Mouse (Mus musculus) lung, postnatal 0 days (tissue): ENCODE measurements around the gene Heyl. TPM values are rescaled to one million over a fixed set of nuclear protein-coding genes. Genes with fewer than 3 reads are reported as not detected.

Source experiments
- ATAC-seq: fragments of 200-750 bp; cut with Nextera tagmentation; 2 replicates; pipeline ENCODE4 v1.8.0; 2017; ENCODE audit warnings: moderate library complexity
- DNase-seq: peaks from one replicate; pipeline ENCODE4 v3.0.0-alpha.2; 2016; ENCODE audit warnings: low spot score
- H3K27ac ChIP-seq: fragments of 300-500 bp; sonication (generic); 2 replicates; pipeline ENCODE4 v1.5.1; 2014; ENCODE audit warnings: antibody characterized with exemption, mild to moderate bottlenecking, low read length, mixed read lengths
- H3K27me3 ChIP-seq: fragments of 300-500 bp; sonication (generic); replicated peaks from 2 replicates; pipeline ENCODE4 v1.6.1; 2014; ENCODE audit warnings: low read length, mixed read lengths; ENCODE audit not compliant: insufficient read depth
- H3K36me3 ChIP-seq: fragments of 300-500 bp; sonication (generic); 2 replicates; pipeline ENCODE4 v1.6.1; 2014; ENCODE audit warnings: low read length, mixed read lengths; ENCODE audit not compliant: insufficient read depth
- H3K4me1 ChIP-seq: fragments of 300-500 bp; sonication (generic); 2 replicates; pipeline ENCODE4 v1.6.1; 2014; ENCODE audit warnings: antibody characterized with exemption, low read depth, low read length, mixed read lengths; ENCODE audit not compliant: insufficient read depth
- H3K4me2 ChIP-seq: fragments of 300-500 bp; sonication (generic); replicated peaks from 2 replicates; pipeline ENCODE4 v1.6.1; 2014; ENCODE audit warnings: low read depth, mild to moderate bottlenecking, low read length, moderate library complexity, mixed read lengths
- H3K4me3 ChIP-seq: fragments of 300-500 bp; sonication (generic); 2 replicates; pipeline ENCODE4 v1.5.1; 2014; ENCODE audit warnings: low read depth, low read length
- H3K9ac ChIP-seq: fragments of 300-500 bp; sonication (generic); replicated peaks from 2 replicates; pipeline ENCODE4 v1.6.1; 2014; ENCODE audit warnings: low read depth, mild to moderate bottlenecking
- H3K9me3 ChIP-seq: fragments of 300-500 bp; sonication (generic); 2 replicates; pipeline ENCODE4 v1.6.1; 2016; ENCODE audit warnings: low read length, mixed read lengths
- CTCF ChIP-seq: IDR thresholded peaks from 2 replicates; pipeline ENCODE4 v1.5.1; 2016; ENCODE audit warnings: antibody characterized with exemption, mild to moderate bottlenecking
- EP300 ChIP-seq: IDR thresholded peaks from 2 replicates; pipeline ENCODE4 v1.6.1; 2016; ENCODE audit warnings: antibody characterized with exemption, mild to moderate bottlenecking, control low read depth
- WGBS: fragments of 180-500 bp; shearing (Covaris S2); extraction: QIAGEN DNeasy Blood & Tissue Kit; methylation state at CpG from one replicate; pipeline ENCODE4 v1.1.7; 2014; 5-methylcytosine and 5-hydroxymethylcytosine counted together
- polyA plus RNA-seq: library from polyadenylated mRNA; unstranded; fragments of >200 nt; fragmentation: Nextera tagmentation; extraction: Ambion mirVana; gene quantifications from 2 replicates; pipeline ENCODE4 v1.2.1, GENCODE M21; 2015

Heyl gene
- polyA plus RNA-seq, 1 experiment from 2014 or later, result 23.6 TPM

DNA sequence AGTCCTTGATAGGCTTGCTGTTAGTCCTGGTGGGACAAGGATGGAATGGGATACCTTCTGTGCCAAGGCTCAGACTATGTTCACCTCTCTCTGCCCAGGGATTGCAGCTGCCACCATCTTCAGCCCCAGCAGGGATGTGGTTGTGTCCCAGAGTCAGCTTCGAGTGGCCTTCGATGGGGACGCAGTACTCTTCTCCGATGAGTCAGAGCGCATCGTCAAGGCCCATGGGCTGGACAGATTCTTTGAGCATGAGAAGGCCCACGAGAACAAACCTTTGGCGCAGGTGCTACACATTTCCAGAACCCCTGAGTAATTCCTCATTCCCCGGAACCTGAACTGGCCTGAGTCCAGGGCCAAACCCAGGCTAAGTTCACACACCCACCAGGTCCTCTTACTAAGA is 19.4 kb upstream of the Heyl start:
- no peaks in the 10 kb centered on the region for H3K27me3 ChIP-seq
- no peak for ATAC-seq
- no peak overlapping the region for H3K27ac ChIP-seq
- no peak overlapping the region for H3K4me3 ChIP-seq
- H3K4me2 ChIP-seq, result no peak overlapping the region
- TF ChIP-seq CTCF, result no peak
- TF ChIP-seq EP300, result no peak
- H3K36me3 ChIP-seq, result no peaks in the 10 kb centered on the region
- 86% methylated on average over 9 of the region's 9 CpGs for WGBS
- H3K9ac ChIP-seq, result no peak overlapping the region
- H3K4me1 ChIP-seq, result no peaks in the 10 kb centered on the region
- no peak for DNase-seq
- no peaks in the 10 kb centered on the region for H3K9me3 ChIP-seq

DNA sequence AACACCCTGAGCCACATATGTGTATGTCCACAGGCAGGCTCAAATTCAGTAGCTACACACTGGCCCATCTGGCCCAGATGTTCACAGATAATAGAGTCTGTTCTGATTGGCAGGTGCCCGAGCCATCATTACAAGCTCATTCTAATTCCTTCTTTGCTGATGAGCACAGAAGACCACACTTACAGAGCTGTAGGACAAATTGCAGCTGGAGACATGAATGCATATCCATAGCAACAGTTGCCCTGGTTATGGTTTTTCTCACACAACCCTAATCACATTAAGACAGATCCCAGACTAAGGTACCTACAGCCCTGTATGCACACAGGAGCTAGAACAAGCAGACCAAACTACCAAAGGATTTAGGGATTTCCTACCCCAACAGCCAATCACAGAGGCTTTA is 18.0 kb upstream of the Heyl start:
- no peak overlapping the region for H3K4me2 ChIP-seq
- 83% methylated on average over 1 of the region's 1 CpGs for WGBS
- no peaks in the 10 kb centered on the region for H3K9me3 ChIP-seq
- H3K27ac ChIP-seq, result no peak overlapping the region
- DNase-seq (no peak), ATAC-seq (no peak)
- H3K4me3 ChIP-seq, result no peak overlapping the region
- TF ChIP-seq CTCF, result no peak
- TF ChIP-seq EP300, result no peak
- H3K4me1 ChIP-seq, result no peaks in the 10 kb centered on the region
- no peaks in the 10 kb centered on the region for H3K36me3 ChIP-seq
- no peaks in the 10 kb centered on the region for H3K27me3 ChIP-seq
- H3K9ac ChIP-seq, result no peak overlapping the region

DNA sequence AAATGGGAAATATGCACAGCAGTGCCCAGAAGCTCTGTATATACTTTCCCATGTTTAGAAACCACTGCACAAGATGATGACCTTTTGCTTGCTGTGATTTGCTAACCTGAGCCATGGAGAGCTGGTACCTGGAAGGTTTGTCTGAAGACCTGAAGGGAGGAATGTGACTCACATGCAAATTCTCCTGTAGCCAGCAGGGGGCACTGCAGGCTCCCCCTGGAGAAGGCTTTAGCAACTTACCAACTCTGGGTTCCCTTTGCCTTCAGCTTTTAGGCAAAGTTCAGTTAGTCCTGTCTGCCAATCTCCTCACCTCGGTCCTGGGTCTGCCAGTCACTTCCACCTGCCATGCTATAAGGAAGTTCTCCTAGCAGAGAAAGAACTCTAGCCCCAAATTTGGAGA is 16.6 kb upstream of the Heyl start:
- Histone ChIP-seq H3K9me3 (no peaks in the 10 kb centered on the region), H3K4me2 (no peak overlapping the region), H3K4me1 (no peaks in the 10 kb centered on the region), H3K4me3 (no peak overlapping the region), H3K27ac (no peak overlapping the region), H3K36me3 (no peaks in the 10 kb centered on the region), H3K27me3 (no peaks in the 10 kb centered on the region), H3K9ac (no peak overlapping the region)
- TF ChIP-seq CTCF (peak; percentile 82), EP300 (no peak)
- ATAC-seq (no peak), DNase-seq (peak; percentile 53)
- WGBS, result 14% methylated on average over 1 of the region's 1 CpGs

- Histone ChIP-seq H3K27me3 (no peaks in the 10 kb centered on the region), H3K9ac (no peak overlapping the region), H3K4me3 (no peak overlapping the region), H3K36me3 (no peaks in the 10 kb centered on the region), H3K4me1 (no peaks in the 10 kb centered on the region), H3K27ac (no peak overlapping the region), H3K9me3 (no peaks in the 10 kb centered on the region), H3K4me2 (no peak overlapping the region)
- ATAC-seq (peak; percentile 74), DNase-seq (peak; percentile 74)
- peak; percentile 97 for TF ChIP-seq CTCF
- no peak for TF ChIP-seq EP300
- WGBS, result 68% methylated on average over 15 of the region's 15 CpGs
These were observed 13.5 kb upstream of the Heyl start for GRCm38 (mm10) chr4:123219720-123220357.

DNA sequence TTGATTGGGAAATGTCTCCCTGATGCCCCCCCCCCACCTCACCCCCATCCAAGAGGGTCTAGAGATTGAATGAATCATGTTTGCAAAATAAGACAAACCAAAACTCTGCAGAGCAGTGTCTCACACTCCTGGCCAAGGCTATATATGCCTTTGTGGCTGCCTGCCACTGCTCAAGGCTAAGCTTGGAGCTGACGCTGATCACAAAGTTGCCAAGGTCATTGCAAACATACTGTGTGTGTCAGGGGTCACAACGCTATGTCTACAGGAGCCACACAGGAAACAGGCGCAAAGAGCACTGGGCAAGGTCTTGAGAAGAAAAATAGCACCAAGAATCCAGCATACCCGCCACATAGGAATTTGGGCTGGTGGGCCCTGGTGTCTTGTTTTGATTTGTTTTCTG is 12.7 kb upstream of the Heyl start:
- H3K4me2 ChIP-seq, result no peak overlapping the region
- no peaks in the 10 kb centered on the region for H3K9me3 ChIP-seq
- WGBS, result 71% methylated on average over 4 of the region's 4 CpGs
- no peak for ATAC-seq
- H3K36me3 ChIP-seq, result no peaks in the 10 kb centered on the region
- H3K4me3 ChIP-seq, result no peak overlapping the region
- no peaks in the 10 kb centered on the region for H3K27me3 ChIP-seq
- no peak overlapping the region for H3K27ac ChIP-seq
- DNase-seq, result no peak
- H3K9ac ChIP-seq, result no peak overlapping the region
- TF ChIP-seq EP300 (no peak), CTCF (no peak)
- no peaks in the 10 kb centered on the region for H3K4me1 ChIP-seq

DNA sequence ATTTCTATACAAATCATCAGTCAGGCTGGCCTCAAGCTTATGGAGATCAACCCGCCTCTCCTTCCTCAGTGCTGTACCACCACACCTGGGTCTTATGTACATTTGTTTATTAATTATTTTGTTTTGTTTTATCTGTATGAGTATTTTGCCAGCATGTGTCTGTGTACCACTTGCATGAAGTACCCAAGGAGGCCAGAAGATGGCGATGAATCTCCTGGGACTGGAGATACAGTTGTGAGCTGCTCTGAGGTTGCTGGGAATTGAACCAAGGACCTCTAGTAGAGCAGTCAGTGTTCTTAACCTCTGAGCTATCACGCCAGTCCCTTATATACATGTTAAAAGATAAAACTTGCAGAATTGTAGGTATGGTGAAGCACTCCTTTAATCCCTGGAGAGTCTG is 10.0 kb upstream of the Heyl start:
- no peak overlapping the region for H3K9ac ChIP-seq
- peaks cover under 1% of the 10 kb centered on the region; the same call in 1 of the 2 replicates for H3K4me1 ChIP-seq
- TF ChIP-seq CTCF (peak; percentile 60), EP300 (no peak)
- 56% methylated on average over 3 of the region's 3 CpGs for WGBS
- DNase-seq (peak; percentile 21), ATAC-seq (no peak)
- H3K27me3 ChIP-seq, result no peaks in the 10 kb centered on the region
- no peak overlapping the region for H3K4me2 ChIP-seq
- H3K27ac ChIP-seq, result no peak overlapping the region
- H3K36me3 ChIP-seq, result no peaks in the 10 kb centered on the region
- H3K4me3 ChIP-seq, result no peak overlapping the region
- no peaks in the 10 kb centered on the region for H3K9me3 ChIP-seq
